Mouse (Mus musculus) spleen, adult 2 months (tissue): Measurements from ENCODE around the gene Odf3l1.

Source experiments
- CTCF ChIP-seq: fragments of 200-500 bp; IDR thresholded peaks from 2 replicates; pipeline ENCODE4 v1.5.1; 2011; ENCODE audit warnings: mild to moderate bottlenecking, inconsistent platforms; ENCODE audit not compliant: insufficient read depth, insufficient read length, insufficient replicate concordance; ENCODE audit errors: extremely low read depth
- POLR2A ChIP-seq: fragments of 200-500 bp; IDR thresholded peaks from 2 replicates; pipeline ENCODE4 v1.6.1; 2011; ENCODE audit warnings: low read depth, low read length, inconsistent platforms

DNA sequence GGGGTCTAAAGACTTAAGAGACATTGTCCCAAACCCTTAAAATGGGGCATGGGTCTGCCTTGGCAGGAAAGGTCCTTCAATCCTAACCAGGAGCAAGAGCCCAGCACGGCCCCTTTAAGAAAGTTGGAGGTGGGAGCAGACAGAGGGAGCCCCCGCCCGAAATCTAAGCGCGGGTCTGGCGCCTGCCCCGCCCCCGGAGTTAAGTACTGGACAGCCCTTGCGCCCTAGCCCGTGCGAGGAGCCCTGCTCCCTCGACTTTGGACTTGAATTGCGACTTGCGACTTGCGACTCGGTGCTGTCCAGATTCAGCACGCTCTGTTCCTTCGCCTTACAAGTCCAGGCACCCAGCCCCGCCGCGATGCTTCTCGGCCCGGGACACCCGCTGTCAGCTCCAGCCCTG, 353 bp upstream of the Odf3l1 start, which contains the start of gene Cspg4:
- no peak for TF ChIP-seq CTCF
- TF ChIP-seq POLR2A: no peak
